Mouse (Mus musculus): ENCODE data around the gene Olfr209. TPM values are rescaled to one million over a fixed set of nuclear protein-coding genes. Genes with fewer than 3 reads are reported as not detected.

The Olfr209 gene
- total RNA-seq (2014; rRNA removed) (not detected in 2 replicates), polyA plus RNA-seq (2012; rRNA removed) (not detected in 2 replicates)

- Histone ChIP-seq H3K36me3 (ENCODE audit: control insufficient read depth, insufficient read depth, low read length) (no peaks in the 10 kb centered on the region), H3K4me1 (ENCODE audit: control insufficient read depth, insufficient read depth, low read length) (no peaks in the 10 kb centered on the region), H3K4me3 (ENCODE audit: insufficient read depth, low read depth, low read length) (no peak within 1 kb of the TSS), H3K27me3 (ENCODE audit: control insufficient read depth, insufficient read depth, low read length) (no peaks in the 10 kb centered on the region), H3K9ac (ENCODE audit: low read depth, low read length) (no peak within 1 kb of the TSS), H3K79me2 (ENCODE audit: control insufficient read depth, insufficient read depth, low read length) (no peaks in the 10 kb centered on the region), H3K27ac (replicated peaks; ENCODE audit: insufficient read depth, low read depth, low read length) (no peak within 1 kb of the TSS)
- DNase-seq (ENCODE audit: extremely low read depth, low read depth, low spot score), result no peak
- WGBS, result 71% methylated on average over 2 of the region's 2 CpGs
- TF ChIP-seq POLR2A (IDR thresholded peaks at IDR 0.05; ENCODE audit: extremely low read depth, insufficient read depth, low read length) (no peak), CTCF (IDR thresholded peaks at IDR 0.05; ENCODE audit: low read depth, low read length) (no peak)
Observed at GRCm38 (mm10) chr16:59363893-59364292, at the start of gene Olfr209. TSS of gene Olfr209 (minus strand) at chr16:59363993.

- H3K79me2 ChIP-seq (ENCODE audit: control insufficient read depth, insufficient read depth, low read length), result no peaks in the 10 kb centered on the region
- H3K4me1 ChIP-seq (ENCODE audit: control insufficient read depth, insufficient read depth, low read length), result peaks cover under 1% of the 10 kb centered on the region; the same call in 1 of the 2 replicates
- H3K36me3 ChIP-seq (ENCODE audit: control insufficient read depth, insufficient read depth, low read length), result no peaks in the 10 kb centered on the region
- 22% methylated on average over 4 of the region's 4 CpGs for WGBS
- no peaks in the 10 kb centered on the region for H3K27me3 ChIP-seq (ENCODE audit: control insufficient read depth, insufficient read depth, low read length)
- peak; percentile 67 for DNase-seq (ENCODE audit: extremely low read depth, low read depth, low spot score)
- TF ChIP-seq CTCF (IDR thresholded peaks at IDR 0.05; ENCODE audit: low read depth, low read length) (no peak), POLR2A (IDR thresholded peaks at IDR 0.05; ENCODE audit: extremely low read depth, insufficient read depth, low read length) (no peak)
- no peak overlapping the region for H3K4me3 ChIP-seq (ENCODE audit: insufficient read depth, low read depth, low read length)
- no peak overlapping the region for H3K9ac ChIP-seq (ENCODE audit: low read depth, low read length)
- no peak overlapping the region for H3K27ac ChIP-seq (replicated peaks; ENCODE audit: insufficient read depth, low read depth, low read length)
Observed at GRCm38 (mm10) chr16:59413475-59413874, 49.7 kb upstream of the Olfr209 start.

GRCm38 (mm10) chr16:59409800-59410199 lies 46.0 kb upstream of the Olfr209 start:
- H3K36me3 ChIP-seq (ENCODE audit: control insufficient read depth, insufficient read depth, low read length), result no peaks in the 10 kb centered on the region
- 72% methylated on average over 2 of the region's 2 CpGs for WGBS
- DNase-seq (ENCODE audit: extremely low read depth, low read depth, low spot score), result no peak
- H3K4me3 ChIP-seq (ENCODE audit: insufficient read depth, low read depth, low read length), result no peak overlapping the region
- H3K4me1 ChIP-seq (ENCODE audit: control insufficient read depth, insufficient read depth, low read length), result peaks cover 1% of the 10 kb centered on the region; the same call in 1 of the 2 replicates
- no peaks in the 10 kb centered on the region for H3K79me2 ChIP-seq (ENCODE audit: control insufficient read depth, insufficient read depth, low read length)
- H3K27ac ChIP-seq (replicated peaks; ENCODE audit: insufficient read depth, low read depth, low read length), result no peak overlapping the region
- H3K27me3 ChIP-seq (ENCODE audit: control insufficient read depth, insufficient read depth, low read length), result no peaks in the 10 kb centered on the region
- no peak overlapping the region for H3K9ac ChIP-seq (ENCODE audit: low read depth, low read length)
- no peak for TF ChIP-seq CTCF (IDR thresholded peaks at IDR 0.05; ENCODE audit: low read depth, low read length)

- no peak overlapping the region for H3K9ac ChIP-seq (ENCODE audit: low read depth, low read length)
- H3K27me3 ChIP-seq (ENCODE audit: control insufficient read depth, insufficient read depth, low read length), result no peaks in the 10 kb centered on the region
- no peak for TF ChIP-seq POLR2A (IDR thresholded peaks at IDR 0.05; ENCODE audit: extremely low read depth, insufficient read depth, low read length)
- TF ChIP-seq CTCF (IDR thresholded peaks at IDR 0.05; ENCODE audit: low read depth, low read length), result no peak
- no peak overlapping the region for H3K27ac ChIP-seq (replicated peaks; ENCODE audit: insufficient read depth, low read depth, low read length)
- no peaks in the 10 kb centered on the region for H3K79me2 ChIP-seq (ENCODE audit: control insufficient read depth, insufficient read depth, low read length)
- no peak for DNase-seq (ENCODE audit: extremely low read depth, low read depth, low spot score)
- no peak overlapping the region for H3K4me3 ChIP-seq (ENCODE audit: insufficient read depth, low read depth, low read length)
- H3K4me1 ChIP-seq (ENCODE audit: control insufficient read depth, insufficient read depth, low read length), result peaks cover 1% of the 10 kb centered on the region; the same call in 1 of the 2 replicates
- H3K36me3 ChIP-seq (ENCODE audit: control insufficient read depth, insufficient read depth, low read length), result no peaks in the 10 kb centered on the region
- WGBS, result 88% methylated on average over 15 of the region's 15 CpGs
Observed at GRCm38 (mm10) chr16:59409341-59409748, 45.6 kb upstream of the Olfr209 start.

GRCm38 (mm10) chr16:59407032-59407431 lies 43.2 kb upstream of the Olfr209 start, which contains the start of gene Gabrr3:
TSS of gene Gabrr3 (plus strand) at chr16:59407332.
- Histone ChIP-seq H3K27me3 (ENCODE audit: control insufficient read depth, insufficient read depth, low read length) (no peaks in the 10 kb centered on the region), H3K9ac (ENCODE audit: low read depth, low read length) (no peak within 1 kb of the TSS), H3K27ac (replicated peaks; ENCODE audit: insufficient read depth, low read depth, low read length) (no peak within 1 kb of the TSS), H3K4me1 (ENCODE audit: control insufficient read depth, insufficient read depth, low read length) (peaks cover 1% of the 10 kb centered on the region; the same call in 1 of the 2 replicates), H3K79me2 (ENCODE audit: control insufficient read depth, insufficient read depth, low read length) (no peaks in the 10 kb centered on the region), H3K36me3 (ENCODE audit: control insufficient read depth, insufficient read depth, low read length) (no peaks in the 10 kb centered on the region), H3K4me3 (ENCODE audit: insufficient read depth, low read depth, low read length) (no peak within 1 kb of the TSS)
- TF ChIP-seq CTCF (IDR thresholded peaks at IDR 0.05; ENCODE audit: low read depth, low read length) (no peak), POLR2A (IDR thresholded peaks at IDR 0.05; ENCODE audit: extremely low read depth, insufficient read depth, low read length) (no peak)
- no peak for DNase-seq (ENCODE audit: extremely low read depth, low read depth, low spot score)
- 70% methylated on average over 5 of the region's 5 CpGs for WGBS

GRCm38 (mm10) chr16:59404798-59405197 lies 41.0 kb upstream of the Olfr209 start:
- no peaks in the 10 kb centered on the region for H3K79me2 ChIP-seq (ENCODE audit: control insufficient read depth, insufficient read depth, low read length)
- peaks cover 1% of the 10 kb centered on the region; the same call in 1 of the 2 replicates for H3K4me1 ChIP-seq (ENCODE audit: control insufficient read depth, insufficient read depth, low read length)
- no peak overlapping the region for H3K9ac ChIP-seq (ENCODE audit: low read depth, low read length)
- DNase-seq (ENCODE audit: extremely low read depth, low read depth, low spot score), result no peak
- no peaks in the 10 kb centered on the region for H3K27me3 ChIP-seq (ENCODE audit: control insufficient read depth, insufficient read depth, low read length)
- H3K4me3 ChIP-seq (ENCODE audit: insufficient read depth, low read depth, low read length), result no peak overlapping the region
- 62% methylated on average over 9 of the region's 9 CpGs for WGBS
- no peaks in the 10 kb centered on the region for H3K36me3 ChIP-seq (ENCODE audit: control insufficient read depth, insufficient read depth, low read length)
- H3K27ac ChIP-seq (replicated peaks; ENCODE audit: insufficient read depth, low read depth, low read length), result no peak overlapping the region
- TF ChIP-seq POLR2A (IDR thresholded peaks at IDR 0.05; ENCODE audit: extremely low read depth, insufficient read depth, low read length) (no peak), CTCF (IDR thresholded peaks at IDR 0.05; ENCODE audit: low read depth, low read length) (no peak)

All from liver, adult 2 months (tissue).